Mouse (Mus musculus): ENCODE data around the gene Rab32. TPM values are rescaled to one million over a fixed set of nuclear protein-coding genes. Genes with fewer than 3 reads are reported as not detected.
"Not testable (repeated sequence)": the region's sequence is repeated elsewhere in the genome, so short reads cannot be mapped to it uniquely, and the experiment has no call there.

Gene Rab32
- 8.5 and 11.9 TPM in 2 replicates for polyA plus RNA-seq (2016; fragmentation: Nextera tagmentation; extraction: Ambion mirVana)

- Histone ChIP-seq H3K4me3 (peak within 1 kb of the TSS; percentile 77), H3K9me3 (replicated peaks) (no peaks in the 10 kb centered on the region), H3K27me3 (ENCODE audit: low read depth, poor library complexity, severe bottlenecking) (peaks cover 8% of the 10 kb centered on the region; the same call in 1 of the 2 replicates), H3K4me1 (peaks cover 3% of the 10 kb centered on the region; the same call in 1 of the 2 replicates), H3K36me3 (no peaks in the 10 kb centered on the region), H3K27ac (replicated peaks) (peak within 1 kb of the TSS; percentile 72; the same call in 1 of the 2 replicates)
- under 1% methylated on average over 51 of the region's 51 CpGs for WGBS
- DNase-seq (ENCODE audit: low spot score) = peak; percentile 91
Measured at GRCm38 (mm10) chr10:10557570-10558336, at the start of gene Rab32. TSS of gene Rab32 (minus strand) at chr10:10558265.

DNA sequence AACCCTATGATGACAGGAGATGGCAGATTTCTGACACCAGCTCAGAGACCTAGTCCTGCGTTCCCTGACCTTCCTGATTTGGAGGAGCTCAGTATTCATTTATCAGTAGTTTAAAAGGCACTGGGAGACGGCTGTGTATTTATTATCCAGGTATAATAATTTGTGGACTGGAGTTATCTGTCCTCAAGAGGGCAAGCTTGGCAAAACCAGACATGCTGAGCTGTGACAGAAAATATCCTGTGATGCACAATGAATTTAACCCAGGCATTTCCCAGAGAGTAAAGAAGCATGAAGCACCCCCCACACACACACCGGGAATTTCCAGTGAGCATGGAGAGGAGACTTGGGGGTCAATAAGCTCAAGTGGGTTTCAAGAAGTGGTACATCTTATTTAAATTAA is 42.7 kb upstream of the Rab32 start:
- 85% methylated on average over 3 of the region's 3 CpGs for WGBS
- no peaks in the 10 kb centered on the region for H3K36me3 ChIP-seq
- DNase-seq (ENCODE audit: low spot score) = no peak
- H3K4me1 ChIP-seq = no peaks in the 10 kb centered on the region
- no peak overlapping the region for H3K4me3 ChIP-seq
- H3K27ac ChIP-seq (replicated peaks) = no peak overlapping the region
- no peaks in the 10 kb centered on the region for H3K9me3 ChIP-seq (replicated peaks)
- no peaks in the 10 kb centered on the region for H3K27me3 ChIP-seq (ENCODE audit: low read depth, poor library complexity, severe bottlenecking)

DNA sequence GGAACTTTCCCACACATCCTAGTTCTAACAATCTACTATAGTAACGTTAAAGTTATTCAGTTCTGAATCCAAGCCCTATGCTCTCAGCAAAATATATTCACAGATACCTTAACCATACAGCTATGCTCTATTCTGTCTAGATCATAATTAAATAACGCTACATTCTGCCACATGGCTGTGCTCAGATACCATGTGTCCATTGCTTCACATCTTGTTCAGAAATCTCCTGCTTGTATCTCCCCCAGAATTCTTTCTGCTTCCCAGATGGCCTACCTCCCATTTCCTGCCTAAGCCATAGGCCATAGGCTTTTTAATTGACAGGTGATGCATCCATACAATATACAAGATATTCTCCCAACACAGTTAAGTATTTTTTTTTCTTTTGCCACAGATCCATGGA is 39.4 kb upstream of the Rab32 start:
- not testable (repeated sequence) for H3K27me3 ChIP-seq (ENCODE audit: low read depth, poor library complexity, severe bottlenecking); DNase-seq (ENCODE audit: low spot score); H3K4me1 ChIP-seq; H3K9me3 ChIP-seq (replicated peaks); H3K36me3 ChIP-seq; H3K27ac ChIP-seq (replicated peaks); H3K4me3 ChIP-seq
- WGBS = 89% methylated on average over 2 of the region's 2 CpGs

DNA sequence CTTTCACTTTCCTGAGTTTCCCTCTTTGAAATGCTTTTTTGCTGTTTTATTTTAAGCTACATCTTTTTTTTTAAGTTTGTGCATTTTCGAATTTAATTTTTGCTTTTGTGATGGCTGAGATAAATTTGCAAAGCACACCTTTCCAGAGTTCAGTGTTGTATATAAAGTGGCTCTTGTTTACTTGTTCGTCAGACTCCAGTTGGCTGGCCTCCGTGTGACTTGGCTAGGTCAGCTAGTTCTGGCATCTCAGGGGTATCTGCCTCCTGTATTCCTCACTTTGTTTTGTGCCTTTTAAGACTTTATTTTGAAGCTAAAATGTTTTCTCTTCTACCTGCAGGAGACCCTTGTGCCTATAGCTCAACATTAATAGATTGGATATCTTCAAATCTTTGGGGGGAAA is 22.7 kb upstream of the Rab32 start:
- H3K27me3 ChIP-seq (ENCODE audit: low read depth, poor library complexity, severe bottlenecking) = no peaks in the 10 kb centered on the region
- WGBS = 87% methylated on average over 3 of the region's 3 CpGs

DNA sequence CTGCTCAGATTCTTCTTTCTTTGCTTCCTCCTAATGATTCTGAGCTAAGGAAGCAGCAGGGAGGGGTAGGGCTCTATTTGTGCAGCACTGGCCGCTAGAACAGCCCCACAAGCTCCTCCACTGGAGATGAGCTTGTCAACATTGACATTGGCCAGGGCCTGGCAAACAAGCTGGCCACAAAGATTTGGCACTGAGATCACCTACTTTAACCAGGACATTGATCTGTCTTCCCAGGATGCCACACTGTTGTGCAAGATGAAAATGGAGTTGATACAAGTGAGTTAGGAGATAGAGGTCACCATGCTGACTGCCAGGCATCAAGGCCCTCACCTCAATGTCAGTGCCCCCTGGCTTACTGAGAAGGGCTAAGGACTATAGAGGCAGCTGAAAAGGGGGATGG is 21.8 kb upstream of the Rab32 start:
- H3K4me3 ChIP-seq = no peak overlapping the region
- H3K9me3 ChIP-seq (replicated peaks) = no peaks in the 10 kb centered on the region; the same call in 1 of the 2 replicates
- no peak for DNase-seq (ENCODE audit: low spot score)
- H3K27me3 ChIP-seq (ENCODE audit: low read depth, poor library complexity, severe bottlenecking) = no peaks in the 10 kb centered on the region
- H3K36me3 ChIP-seq = no peaks in the 10 kb centered on the region
- H3K4me1 ChIP-seq = no peaks in the 10 kb centered on the region
- no peak overlapping the region for H3K27ac ChIP-seq (replicated peaks)
- whole genome bisulfite sequencing = 80% methylated on average over 1 of the region's 1 CpGs

More for the DNA sequence above, 22.7 kb upstream of the Rab32 start:
- no peaks in the 10 kb centered on the region for H3K4me1 ChIP-seq
- H3K4me3 ChIP-seq = no peak overlapping the region
- H3K27ac ChIP-seq (replicated peaks) = no peak overlapping the region
- H3K36me3 ChIP-seq = no peaks in the 10 kb centered on the region
- no peak for DNase-seq (ENCODE audit: low spot score)
- no peaks in the 10 kb centered on the region; the same call in 1 of the 2 replicates for H3K9me3 ChIP-seq (replicated peaks)

GRCm38 (mm10) chr10:10558337-10558711 is 259 bp upstream of the Rab32 start:
- 43% methylated on average over 5 of the region's 5 CpGs for WGBS
- H3K4me1 ChIP-seq = peaks cover 3% of the 10 kb centered on the region; the same call in 1 of the 2 replicates
- no peaks in the 10 kb centered on the region for H3K9me3 ChIP-seq (replicated peaks)
- no peak for DNase-seq (ENCODE audit: low spot score)
- H3K36me3 ChIP-seq = no peaks in the 10 kb centered on the region
- peak overlapping the region; percentile 77 for H3K4me3 ChIP-seq
- no peak overlapping the region for H3K27ac ChIP-seq (replicated peaks)
- H3K27me3 ChIP-seq (ENCODE audit: low read depth, poor library complexity, severe bottlenecking) = peaks cover 8% of the 10 kb centered on the region; the same call in 1 of the 2 replicates

DNA sequence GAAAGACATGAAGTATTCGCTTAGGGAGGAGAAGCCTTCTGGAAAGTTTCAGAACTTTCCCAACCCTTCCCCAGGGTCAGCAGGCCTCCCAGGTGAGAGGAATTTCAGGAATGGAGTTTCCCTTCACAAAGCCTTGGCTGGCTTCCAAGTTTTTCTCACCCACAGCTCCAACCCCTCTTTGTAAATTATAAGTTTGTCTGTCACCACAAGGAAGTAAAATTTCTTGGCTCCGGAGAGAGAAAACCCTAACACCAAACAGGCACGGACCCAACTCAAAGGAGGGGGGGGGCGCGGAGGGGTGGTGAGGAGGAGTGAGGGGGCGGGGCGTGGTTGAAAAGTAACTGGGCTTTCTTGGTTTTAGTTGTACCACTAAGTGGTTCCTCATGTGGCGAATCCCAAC is 980 bp downstream of the Rab32 start:
- WGBS = 15% methylated on average over 8 of the region's 8 CpGs
- H3K4me1 ChIP-seq = peaks cover 3% of the 10 kb centered on the region; the same call in 1 of the 2 replicates
- no peaks in the 10 kb centered on the region for H3K36me3 ChIP-seq
- peak; percentile 31 for DNase-seq (ENCODE audit: low spot score)
- peaks cover 8% of the 10 kb centered on the region; the same call in 1 of the 2 replicates for H3K27me3 ChIP-seq (ENCODE audit: low read depth, poor library complexity, severe bottlenecking)
- H3K4me3 ChIP-seq = peak overlapping the region; percentile 77
- no peak overlapping the region for H3K27ac ChIP-seq (replicated peaks)
- no peaks in the 10 kb centered on the region for H3K9me3 ChIP-seq (replicated peaks)

GRCm38 (mm10) chr10:10555676-10556075 is 2.4 kb downstream of the Rab32 start:
- H3K36me3 ChIP-seq = no peaks in the 10 kb centered on the region
- no peak for DNase-seq (ENCODE audit: low spot score)
- H3K9me3 ChIP-seq (replicated peaks) = no peaks in the 10 kb centered on the region
- H3K27ac ChIP-seq (replicated peaks) = no peak overlapping the region
- 90% methylated on average over 3 of the region's 3 CpGs for WGBS
- peaks cover 8% of the 10 kb centered on the region; the same call in 1 of the 2 replicates for H3K27me3 ChIP-seq (ENCODE audit: low read depth, poor library complexity, severe bottlenecking)
- H3K4me1 ChIP-seq = peaks cover 3% of the 10 kb centered on the region; the same call in 1 of the 2 replicates
- H3K4me3 ChIP-seq = no peak overlapping the region

GRCm38 (mm10) chr10:10555221-10555620 is 2.8 kb downstream of the Rab32 start:
- WGBS = 90% methylated on average over 5 of the region's 5 CpGs
- no peaks in the 10 kb centered on the region for H3K9me3 ChIP-seq (replicated peaks)
- DNase-seq (ENCODE audit: low spot score) = no peak

GRCm38 (mm10) chr10:10550134-10550533 is 7.9 kb downstream of the Rab32 start:
- DNase-seq (ENCODE audit: low spot score) = no peak
- Histone ChIP-seq H3K27ac (replicated peaks) (no peak overlapping the region), H3K4me1 (no peaks in the 10 kb centered on the region), H3K4me3 (no peak overlapping the region), H3K36me3 (no peaks in the 10 kb centered on the region), H3K27me3 (ENCODE audit: low read depth, poor library complexity, severe bottlenecking) (no peaks in the 10 kb centered on the region), H3K9me3 (replicated peaks) (no peaks in the 10 kb centered on the region)
- WGBS = 89% methylated on average over 1 of the region's 1 CpGs

More at GRCm38 (mm10) chr10:10555221-10555620, 2.8 kb downstream of the Rab32 start:
- Histone ChIP-seq H3K4me3 (no peak overlapping the region), H3K4me1 (peaks cover 3% of the 10 kb centered on the region; the same call in 1 of the 2 replicates), H3K27ac (replicated peaks) (no peak overlapping the region), H3K27me3 (ENCODE audit: low read depth, poor library complexity, severe bottlenecking) (peaks cover 8% of the 10 kb centered on the region; the same call in 1 of the 2 replicates), H3K36me3 (no peaks in the 10 kb centered on the region)

DNA sequence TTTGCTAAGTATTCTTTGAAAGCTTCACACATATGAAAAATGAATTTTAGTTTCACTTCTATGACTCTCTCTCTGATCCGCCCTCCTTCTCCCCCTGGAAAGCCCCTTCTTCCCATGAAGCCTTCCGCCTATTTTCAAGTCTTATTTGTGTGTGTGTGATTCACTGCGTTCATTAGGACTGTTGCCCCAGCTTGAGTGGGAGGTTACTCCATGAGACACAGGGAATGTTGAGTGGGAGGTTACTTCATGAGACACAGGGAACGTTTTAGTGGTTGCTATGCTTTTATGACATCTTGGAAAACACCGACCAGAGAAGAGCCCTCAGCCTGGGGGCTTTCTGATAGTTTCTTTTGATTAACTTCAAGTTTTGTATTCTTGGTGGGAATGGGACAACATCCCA is 11.4 kb downstream of the Rab32 start:
- Histone ChIP-seq H3K36me3 (no peaks in the 10 kb centered on the region), H3K4me1 (no peaks in the 10 kb centered on the region), H3K27me3 (ENCODE audit: low read depth, poor library complexity, severe bottlenecking) (no peaks in the 10 kb centered on the region), H3K9me3 (replicated peaks) (no peaks in the 10 kb centered on the region), H3K27ac (replicated peaks) (no peak overlapping the region), H3K4me3 (no peak overlapping the region)
- WGBS = 87% methylated on average over 5 of the region's 5 CpGs
- DNase-seq (ENCODE audit: low spot score) = no peak

GRCm38 (mm10) chr10:10544955-10545354 is 13.1 kb downstream of the Rab32 start:
- H3K36me3 ChIP-seq = no peaks in the 10 kb centered on the region
- no peaks in the 10 kb centered on the region for H3K27me3 ChIP-seq (ENCODE audit: low read depth, poor library complexity, severe bottlenecking)
- no peaks in the 10 kb centered on the region for H3K4me1 ChIP-seq
- H3K9me3 ChIP-seq (replicated peaks) = no peaks in the 10 kb centered on the region
- WGBS = 93% methylated on average over 3 of the region's 3 CpGs
- H3K4me3 ChIP-seq = no peak overlapping the region
- no peak overlapping the region for H3K27ac ChIP-seq (replicated peaks)
- DNase-seq (ENCODE audit: low spot score) = no peak

Measured in midbrain, embryonic 10.5 days (tissue).